Mouse (Mus musculus) limb, embryonic 15.5 days (tissue): ENCODE measurements at regions not wholly inside any gene's neighbourhood (a gene's known extent, or its start where the extent isn't known, plus 50 kb on each side); places are given as distances from the start of the nearest gene placed in this dataset.

Experiments used
- ATAC-seq: fragments of 200-750 bp; cut with Nextera tagmentation; 2 replicates; pipeline ENCODE4 v1.8.0; 2017; ENCODE audit warnings: low read depth, moderate TSS enrichment; ENCODE audit not compliant: insufficient number of reproducible peaks, low FRiP score, low TSS enrichment
- H3K27ac ChIP-seq: fragments of 300-500 bp; sonication (generic); 2 replicates; pipeline ENCODE4 v1.5.1; 2015; ENCODE audit warnings: moderate library complexity, mild to moderate bottlenecking, inconsistent platforms
- H3K27me3 ChIP-seq: fragments of 300-500 bp; sonication (generic); 2 replicates; pipeline ENCODE4 v1.6.1; 2015; ENCODE audit warnings: inconsistent platforms
- H3K36me3 ChIP-seq: fragments of 300-500 bp; sonication (generic); 2 replicates; pipeline ENCODE4 v1.6.1; 2015; ENCODE audit warnings: inconsistent platforms
- H3K4me1 ChIP-seq: fragments of 300-500 bp; sonication (generic); 2 replicates; pipeline ENCODE4 v1.6.1; 2015; ENCODE audit warnings: inconsistent platforms
- H3K4me2 ChIP-seq: fragments of 300-500 bp; sonication (generic); 2 replicates; pipeline ENCODE4 v1.6.1; 2015; ENCODE audit warnings: mild to moderate bottlenecking, inconsistent platforms
- H3K4me3 ChIP-seq: fragments of 300-500 bp; sonication (generic); 2 replicates; pipeline ENCODE4 v1.5.1; 2015; ENCODE audit warnings: mild to moderate bottlenecking, inconsistent platforms
- H3K9ac ChIP-seq: fragments of 300-500 bp; sonication (generic); 2 replicates; pipeline ENCODE4 v1.6.1; 2015; ENCODE audit warnings: inconsistent platforms
- H3K9me3 ChIP-seq: fragments of 300-500 bp; sonication (generic); 2 replicates; pipeline ENCODE4 v1.6.1; 2016; ENCODE audit warnings: inconsistent platforms
- WGBS: fragments of 180-500 bp; shearing (Covaris S2); methylation state at CpG from one replicate; pipeline ENCODE4 v1.1.7; 2015; 5-methylcytosine and 5-hydroxymethylcytosine counted together

DNA sequence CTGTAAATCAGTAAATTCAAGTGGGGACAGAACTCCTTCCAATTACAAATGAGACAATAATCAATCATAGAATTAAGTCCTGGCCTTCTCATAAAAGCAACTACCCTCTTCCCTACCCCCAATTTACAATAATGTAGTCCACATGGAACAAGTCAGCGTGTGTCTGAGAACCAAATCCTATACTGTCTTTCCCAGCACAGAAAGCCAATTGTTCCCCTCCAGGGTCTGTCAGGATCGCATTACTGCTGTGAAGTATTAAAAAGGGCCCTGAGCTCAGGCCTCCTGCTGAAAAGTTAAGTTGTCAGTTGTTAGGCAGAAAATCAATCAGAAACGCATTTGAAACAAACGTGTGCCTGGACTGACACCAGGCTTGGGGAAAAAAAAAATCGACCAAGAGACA is 205.6 kb downstream of the Parm1 start:
- no peak for ATAC-seq
- 15% methylated on average over 5 of the region's 5 CpGs for WGBS
- Histone ChIP-seq H3K9me3 (no peaks in the 10 kb centered on the region), H3K4me3 (no peak overlapping the region), H3K36me3 (no peaks in the 10 kb centered on the region), H3K4me1 (no peaks in the 10 kb centered on the region), H3K4me2 (no peak overlapping the region), H3K9ac (no peak overlapping the region), H3K27me3 (no peaks in the 10 kb centered on the region), H3K27ac (no peak overlapping the region)

GRCm38 (mm10) chr5:91722403-91722802 is 205.0 kb downstream of the Parm1 start:
- H3K36me3 ChIP-seq = no peaks in the 10 kb centered on the region
- no peaks in the 10 kb centered on the region for H3K9me3 ChIP-seq
- no peak overlapping the region for H3K4me2 ChIP-seq
- H3K4me1 ChIP-seq = no peaks in the 10 kb centered on the region
- 66% methylated on average over 5 of the region's 5 CpGs for WGBS
- no peak overlapping the region for H3K9ac ChIP-seq
- no peak overlapping the region for H3K27ac ChIP-seq
- ATAC-seq = no peak
- H3K27me3 ChIP-seq = no peaks in the 10 kb centered on the region
- H3K4me3 ChIP-seq = no peak overlapping the region

- H3K4me3 ChIP-seq = no peak overlapping the region
- ATAC-seq = no peak
- no peaks in the 10 kb centered on the region for H3K36me3 ChIP-seq
- H3K27ac ChIP-seq = no peak overlapping the region
- H3K9ac ChIP-seq = no peak overlapping the region
- no peaks in the 10 kb centered on the region for H3K9me3 ChIP-seq
- no peak overlapping the region for H3K4me2 ChIP-seq
- no peaks in the 10 kb centered on the region for H3K4me1 ChIP-seq
- no peaks in the 10 kb centered on the region for H3K27me3 ChIP-seq
- 90% methylated on average over 9 of the region's 9 CpGs for WGBS
These were observed 204.0 kb downstream of the Parm1 start for GRCm38 (mm10) chr5:91721231-91722096.

GRCm38 (mm10) chr5:91713020-91713419 is 195.6 kb downstream of the Parm1 start:
- 0 out of 2 replicates have a peak, but pooled peaks cover 2% of the 10 kb centered on the region for H3K4me1 ChIP-seq
- no peak overlapping the region for H3K4me2 ChIP-seq
- ATAC-seq = no peak
- H3K4me3 ChIP-seq = no peak overlapping the region
- H3K9ac ChIP-seq = no peak overlapping the region
- H3K27me3 ChIP-seq = no peaks in the 10 kb centered on the region
- no peaks in the 10 kb centered on the region for H3K36me3 ChIP-seq
- H3K27ac ChIP-seq = no peak overlapping the region
- no peaks in the 10 kb centered on the region for H3K9me3 ChIP-seq
- 47% methylated on average over 8 of the region's 8 CpGs for WGBS

- no peak overlapping the region for H3K4me3 ChIP-seq
- no peak for ATAC-seq
- no peak overlapping the region for H3K9ac ChIP-seq
- H3K4me2 ChIP-seq = no peak overlapping the region
- no peaks in the 10 kb centered on the region for H3K9me3 ChIP-seq
- H3K27ac ChIP-seq = no peak overlapping the region
- H3K36me3 ChIP-seq = no peaks in the 10 kb centered on the region
- 86% methylated on average over 1 of the region's 1 CpGs for WGBS
- no peaks in the 10 kb centered on the region for H3K27me3 ChIP-seq
- 0 out of 2 replicates have a peak, but pooled peaks cover 2% of the 10 kb centered on the region for H3K4me1 ChIP-seq
These were observed 192.3 kb downstream of the Parm1 start for GRCm38 (mm10) chr5:91709494-91710286.

GRCm38 (mm10) chr5:91708149-91708548 is 190.7 kb downstream of the Parm1 start:
- Histone ChIP-seq H3K27ac (no peak overlapping the region), H3K4me2 (no peak overlapping the region)
- WGBS = 66% methylated on average over 6 of the region's 6 CpGs

DNA sequence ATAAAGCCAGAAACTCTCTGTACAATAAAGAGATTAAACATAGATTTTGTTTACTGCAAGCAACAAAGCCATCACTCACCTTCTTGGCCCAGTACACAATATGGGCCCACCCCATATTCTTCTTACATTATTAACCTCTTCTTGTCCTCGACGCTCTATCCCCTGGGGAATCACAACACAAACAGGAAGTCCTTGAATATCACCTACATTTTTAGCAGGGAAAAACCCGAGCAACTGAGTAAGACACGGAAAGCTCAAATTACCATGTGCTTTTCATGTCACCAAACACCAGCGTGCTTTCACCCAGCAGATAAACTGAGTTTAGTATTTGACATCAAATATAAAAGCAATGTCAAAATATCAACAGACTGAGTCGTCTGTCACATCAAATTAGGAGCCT is 179.7 kb downstream of the Parm1 start:
- H3K4me2 ChIP-seq = no peak overlapping the region
- no peaks in the 10 kb centered on the region for H3K36me3 ChIP-seq
- no peak overlapping the region for H3K4me3 ChIP-seq
- H3K27me3 ChIP-seq = no peaks in the 10 kb centered on the region
- H3K27ac ChIP-seq = no peak overlapping the region
- no peak for ATAC-seq
- H3K9ac ChIP-seq = no peak overlapping the region
- peaks cover 11% of the 10 kb centered on the region; the same call in 1 of the 2 replicates for H3K4me1 ChIP-seq
- WGBS = 69% methylated on average over 6 of the region's 6 CpGs
- H3K9me3 ChIP-seq = no peaks in the 10 kb centered on the region

More at GRCm38 (mm10) chr5:91708149-91708548, 190.7 kb downstream of the Parm1 start:
- ATAC-seq = no peak
- 0 out of 2 replicates have a peak, but pooled peaks cover 2% of the 10 kb centered on the region for H3K4me1 ChIP-seq
- no peaks in the 10 kb centered on the region for H3K27me3 ChIP-seq
- H3K9ac ChIP-seq = no peak overlapping the region
- H3K4me3 ChIP-seq = no peak overlapping the region
- no peaks in the 10 kb centered on the region for H3K36me3 ChIP-seq
- no peaks in the 10 kb centered on the region for H3K9me3 ChIP-seq

DNA sequence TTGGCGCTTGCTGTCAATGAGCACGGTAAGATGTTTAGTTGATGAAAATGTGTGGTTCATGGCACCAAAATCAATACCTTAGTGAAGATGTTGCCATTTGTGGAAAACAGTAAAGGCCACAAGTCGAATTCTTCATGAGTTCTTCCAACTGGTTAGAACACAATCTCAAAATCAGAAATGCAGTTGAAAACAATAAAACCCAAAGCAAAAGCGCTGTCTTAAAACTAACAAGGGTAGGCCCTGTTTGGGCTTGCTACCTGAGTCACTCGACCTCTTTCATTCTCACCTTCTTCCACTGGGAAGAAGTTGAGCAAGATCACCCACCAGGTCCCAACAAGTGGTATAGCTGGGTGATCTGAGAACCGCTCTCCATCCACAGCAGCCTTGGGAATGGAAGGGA is 179.1 kb downstream of the Parm1 start:
- Histone ChIP-seq H3K9me3 (no peaks in the 10 kb centered on the region), H3K36me3 (no peaks in the 10 kb centered on the region), H3K27me3 (no peaks in the 10 kb centered on the region), H3K4me1 (peaks cover 13% of the 10 kb centered on the region; the same call in 1 of the 2 replicates), H3K4me3 (no peak overlapping the region), H3K27ac (no peak overlapping the region), H3K9ac (no peak overlapping the region), H3K4me2 (no peak overlapping the region)
- 87% methylated on average over 6 of the region's 6 CpGs for WGBS
- ATAC-seq = no peak

DNA sequence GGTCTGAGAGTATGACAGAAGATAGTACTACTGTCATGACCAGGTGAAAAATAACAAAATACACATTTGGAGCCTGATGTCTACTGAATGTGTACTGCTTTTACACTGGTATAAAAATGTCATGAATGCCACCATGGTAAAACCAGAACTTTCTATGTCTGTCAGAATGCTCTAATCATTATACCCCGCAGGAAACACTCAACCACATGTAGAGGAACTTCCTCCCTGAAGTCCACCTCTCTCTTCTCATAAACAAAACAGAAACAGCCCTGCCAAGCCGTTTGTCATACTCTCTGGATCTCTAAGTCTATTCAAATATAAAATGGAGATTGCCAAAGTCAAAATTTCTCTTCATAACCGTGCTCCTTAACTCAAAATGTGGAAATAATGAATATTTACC is 178.2 kb downstream of the Parm1 start:
- Histone ChIP-seq H3K9me3 (no peaks in the 10 kb centered on the region), H3K9ac (no peak overlapping the region), H3K4me3 (no peak overlapping the region), H3K4me2 (no peak overlapping the region), H3K27ac (no peak overlapping the region), H3K4me1 (peaks cover 13% of the 10 kb centered on the region; the same call in 1 of the 2 replicates), H3K27me3 (no peaks in the 10 kb centered on the region), H3K36me3 (no peaks in the 10 kb centered on the region)
- no peak for ATAC-seq
- WGBS = 75% methylated on average over 3 of the region's 3 CpGs

- peaks cover 13% of the 10 kb centered on the region; the same call in 1 of the 2 replicates for H3K4me1 ChIP-seq
- no peak for ATAC-seq
- H3K27ac ChIP-seq = no peak overlapping the region
- no peak overlapping the region for H3K4me3 ChIP-seq
- 63% methylated on average over 11 of the region's 11 CpGs for WGBS
- H3K4me2 ChIP-seq = no peak overlapping the region
- no peaks in the 10 kb centered on the region for H3K27me3 ChIP-seq
- H3K9ac ChIP-seq = no peak overlapping the region
- H3K36me3 ChIP-seq = no peaks in the 10 kb centered on the region
- no peaks in the 10 kb centered on the region for H3K9me3 ChIP-seq
These were observed 175.9 kb downstream of the Parm1 start for GRCm38 (mm10) chr5:91693277-91693676.

GRCm38 (mm10) chr5:91692292-91692691 is 174.9 kb downstream of the Parm1 start:
- no peak overlapping the region for H3K4me3 ChIP-seq
- WGBS = 30% methylated on average over 6 of the region's 6 CpGs
- H3K36me3 ChIP-seq = no peaks in the 10 kb centered on the region
- H3K4me1 ChIP-seq = peaks cover 13% of the 10 kb centered on the region; the same call in 1 of the 2 replicates
- H3K4me2 ChIP-seq = no peak overlapping the region
- no peak overlapping the region for H3K9ac ChIP-seq
- no peaks in the 10 kb centered on the region for H3K9me3 ChIP-seq
- no peaks in the 10 kb centered on the region for H3K27me3 ChIP-seq
- no peak overlapping the region for H3K27ac ChIP-seq
- no peak for ATAC-seq

- Histone ChIP-seq H3K4me2 (no peak overlapping the region), H3K27ac (no peak overlapping the region), H3K9ac (no peak overlapping the region), H3K27me3 (no peaks in the 10 kb centered on the region), H3K9me3 (no peaks in the 10 kb centered on the region), H3K4me3 (no peak overlapping the region), H3K4me1 (no peaks in the 10 kb centered on the region), H3K36me3 (no peaks in the 10 kb centered on the region)
- 76% methylated on average over 6 of the region's 6 CpGs for WGBS
- ATAC-seq = no peak
These were observed 161.3 kb downstream of the Parm1 start for GRCm38 (mm10) chr5:91678727-91679126.
